Mouse (Mus musculus): ENCODE results near the gene Gucy1b1. TPM values are rescaled to one million over a fixed set of nuclear protein-coding genes. Genes with fewer than 3 reads are reported as not detected.

Gucy1b1 gene
- 8.4 and 9.7 TPM in 2 replicates for polyA plus RNA-seq (2014; fragmentation: Nextera tagmentation; extraction: Ambion mirVana)

DNA sequence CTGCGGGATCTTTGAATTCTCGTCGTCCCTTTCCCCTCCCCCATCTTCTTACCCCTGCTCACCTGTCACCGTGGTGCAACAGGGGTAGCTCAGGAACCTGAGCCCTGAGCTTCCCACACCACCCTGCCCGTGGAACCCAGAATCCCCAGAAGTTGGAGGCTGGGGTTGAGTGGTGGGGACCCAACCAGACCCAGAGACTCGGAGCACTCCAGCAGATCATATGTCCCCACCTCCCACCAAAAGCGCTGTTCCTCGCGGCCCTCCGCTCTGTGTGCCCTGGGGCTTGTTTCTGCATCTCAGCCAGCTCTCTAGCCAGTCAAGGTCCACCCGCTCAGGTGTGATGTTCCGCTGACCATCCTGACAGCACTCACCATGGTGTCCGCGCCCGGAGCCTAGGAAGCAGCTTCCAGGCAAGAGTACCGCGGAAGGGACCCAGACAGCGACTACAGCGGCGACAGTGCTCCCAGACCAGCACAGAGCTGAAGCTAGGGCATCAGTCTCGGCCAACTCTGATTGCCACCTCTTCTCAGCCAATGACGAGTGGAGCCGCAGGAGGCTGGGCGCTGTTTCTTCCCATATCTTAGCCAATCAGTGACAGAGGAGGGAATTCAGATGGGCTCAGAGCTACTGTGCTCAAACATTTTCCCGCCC, at the start of gene Gucy1b1:
Gene Gucy1b1 (minus strand): TSS at position 489 of the 651 bp plus-strand sequence.
- Histone ChIP-seq H3K4me2 (peak within 1 kb of the TSS; percentile 96), H3K36me3 (ENCODE audit: control insufficient read depth, insufficient read depth, low read length) (no peaks in the 10 kb centered on the region), H3K4me3 (ENCODE audit: low read depth, low read length) (peak within 1 kb of the TSS; percentile 43), H3K9me3 (ENCODE audit: control insufficient read depth, low read length) (no peaks in the 10 kb centered on the region), H3K9ac (ENCODE audit: low read length) (peak within 1 kb of the TSS; percentile 57), H3K4me1 (ENCODE audit: control insufficient read depth, insufficient read depth, low read length) (0 out of 2 replicates have a peak, but pooled peaks cover 2% of the 10 kb centered on the region), H3K27me3 (ENCODE audit: control insufficient read depth, insufficient read depth, low read length) (no peaks in the 10 kb centered on the region), H3K27ac (ENCODE audit: low read depth, low read length) (no peak within 1 kb of the TSS)
- peak; percentile 96 for DNase-seq (ENCODE audit: low spot score, missing footprints)
- WGBS, result 2% methylated on average over 25 of the region's 25 CpGs
- peak; percentile 98 for ATAC-seq (ENCODE audit: low FRiP score)

GRCm38 (mm10) chr3:82118916-82119315, 44.4 kb upstream of the Gucy1b1 start:
- WGBS, result 86% methylated on average over 1 of the region's 1 CpGs

GRCm38 (mm10) chr3:82112439-82112838, 38.0 kb upstream of the Gucy1b1 start:
- H3K9ac ChIP-seq (ENCODE audit: low read length), result no peak overlapping the region
- 82% methylated on average over 2 of the region's 2 CpGs for WGBS
- no peak for ATAC-seq (ENCODE audit: low FRiP score)
- no peak for DNase-seq (ENCODE audit: low spot score, missing footprints)
- no peak overlapping the region for H3K27ac ChIP-seq (ENCODE audit: low read depth, low read length)
- H3K4me2 ChIP-seq, result no peak overlapping the region
- no peaks in the 10 kb centered on the region for H3K4me1 ChIP-seq (ENCODE audit: control insufficient read depth, insufficient read depth, low read length)
- no peak overlapping the region for H3K4me3 ChIP-seq (ENCODE audit: low read depth, low read length)
- H3K9me3 ChIP-seq (ENCODE audit: control insufficient read depth, low read length), result no peaks in the 10 kb centered on the region
- no peaks in the 10 kb centered on the region for H3K27me3 ChIP-seq (ENCODE audit: control insufficient read depth, insufficient read depth, low read length)
- no peaks in the 10 kb centered on the region for H3K36me3 ChIP-seq (ENCODE audit: control insufficient read depth, insufficient read depth, low read length)

More at GRCm38 (mm10) chr3:82118916-82119315, 44.4 kb upstream of the Gucy1b1 start:
- Histone ChIP-seq H3K4me1 (ENCODE audit: control insufficient read depth, insufficient read depth, low read length) (no peaks in the 10 kb centered on the region), H3K4me3 (ENCODE audit: low read depth, low read length) (no peak overlapping the region), H3K27me3 (ENCODE audit: control insufficient read depth, insufficient read depth, low read length) (no peaks in the 10 kb centered on the region), H3K36me3 (ENCODE audit: control insufficient read depth, insufficient read depth, low read length) (no peaks in the 10 kb centered on the region), H3K9me3 (ENCODE audit: control insufficient read depth, low read length) (no peaks in the 10 kb centered on the region), H3K4me2 (no peak overlapping the region), H3K9ac (ENCODE audit: low read length) (no peak overlapping the region), H3K27ac (ENCODE audit: low read depth, low read length) (no peak overlapping the region)
- ATAC-seq (ENCODE audit: low FRiP score) (no peak), DNase-seq (ENCODE audit: low spot score, missing footprints) (no peak)

- Histone ChIP-seq H3K4me3 (ENCODE audit: low read depth, low read length) (no peak overlapping the region), H3K9me3 (ENCODE audit: control insufficient read depth, low read length) (no peaks in the 10 kb centered on the region), H3K27ac (ENCODE audit: low read depth, low read length) (no peak overlapping the region), H3K4me1 (ENCODE audit: control insufficient read depth, insufficient read depth, low read length) (no peaks in the 10 kb centered on the region), H3K9ac (ENCODE audit: low read length) (no peak overlapping the region), H3K36me3 (ENCODE audit: control insufficient read depth, insufficient read depth, low read length) (no peaks in the 10 kb centered on the region), H3K4me2 (no peak overlapping the region), H3K27me3 (ENCODE audit: control insufficient read depth, insufficient read depth, low read length) (no peaks in the 10 kb centered on the region)
- WGBS, result 87% methylated on average over 3 of the region's 3 CpGs
- no peak for DNase-seq (ENCODE audit: low spot score, missing footprints)
- ATAC-seq (ENCODE audit: low FRiP score), result no peak
Measured at GRCm38 (mm10) chr3:82111986-82112385, 37.5 kb upstream of the Gucy1b1 start.

GRCm38 (mm10) chr3:82108951-82109350, 34.5 kb upstream of the Gucy1b1 start:
- Histone ChIP-seq H3K4me3 (ENCODE audit: low read depth, low read length) (no peak overlapping the region), H3K36me3 (ENCODE audit: control insufficient read depth, insufficient read depth, low read length) (no peaks in the 10 kb centered on the region), H3K4me2 (no peak overlapping the region), H3K9ac (ENCODE audit: low read length) (no peak overlapping the region), H3K9me3 (ENCODE audit: control insufficient read depth, low read length) (no peaks in the 10 kb centered on the region), H3K4me1 (ENCODE audit: control insufficient read depth, insufficient read depth, low read length) (no peaks in the 10 kb centered on the region), H3K27ac (ENCODE audit: low read depth, low read length) (no peak overlapping the region), H3K27me3 (ENCODE audit: control insufficient read depth, insufficient read depth, low read length) (no peaks in the 10 kb centered on the region)
- ATAC-seq (ENCODE audit: low FRiP score), result no peak
- DNase-seq (ENCODE audit: low spot score, missing footprints), result no peak
- 90% methylated on average over 15 of the region's 15 CpGs for WGBS

DNA sequence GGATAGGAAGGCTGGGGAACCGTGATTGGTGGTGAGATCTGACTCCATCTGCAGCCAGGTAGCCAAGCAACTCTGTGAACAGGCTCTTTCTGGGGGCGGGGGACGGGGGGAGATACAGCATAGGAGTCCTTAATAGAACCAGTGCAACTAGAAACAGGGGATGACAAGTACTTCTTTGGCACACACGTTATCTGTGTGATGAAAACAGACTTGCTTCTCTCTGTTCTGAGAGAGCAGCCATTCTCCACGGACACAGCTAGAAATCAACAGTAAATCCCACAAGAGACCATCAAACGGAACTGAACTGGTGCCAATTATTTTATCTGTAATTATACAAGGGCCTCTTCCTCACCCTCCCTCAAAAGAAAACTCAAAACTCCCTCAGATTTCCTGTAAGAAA, 29.7 kb upstream of the Gucy1b1 start:
- Histone ChIP-seq H3K4me1 (ENCODE audit: control insufficient read depth, insufficient read depth, low read length) (no peaks in the 10 kb centered on the region), H3K9ac (ENCODE audit: low read length) (no peak overlapping the region), H3K9me3 (ENCODE audit: control insufficient read depth, low read length) (no peaks in the 10 kb centered on the region), H3K27ac (ENCODE audit: low read depth, low read length) (no peak overlapping the region), H3K36me3 (ENCODE audit: control insufficient read depth, insufficient read depth, low read length) (no peaks in the 10 kb centered on the region), H3K4me3 (ENCODE audit: low read depth, low read length) (no peak overlapping the region), H3K4me2 (no peak overlapping the region), H3K27me3 (ENCODE audit: control insufficient read depth, insufficient read depth, low read length) (no peaks in the 10 kb centered on the region)
- ATAC-seq (ENCODE audit: low FRiP score), result no peak
- DNase-seq (ENCODE audit: low spot score, missing footprints), result no peak
- 85% methylated on average over 6 of the region's 6 CpGs for WGBS

- ATAC-seq (ENCODE audit: low FRiP score) (no peak), DNase-seq (ENCODE audit: low spot score, missing footprints) (no peak)
- H3K4me2 ChIP-seq, result no peak overlapping the region
- H3K27ac ChIP-seq (ENCODE audit: low read depth, low read length), result no peak overlapping the region
- H3K27me3 ChIP-seq (ENCODE audit: control insufficient read depth, insufficient read depth, low read length), result no peaks in the 10 kb centered on the region
- H3K9ac ChIP-seq (ENCODE audit: low read length), result no peak overlapping the region
- no peaks in the 10 kb centered on the region for H3K9me3 ChIP-seq (ENCODE audit: control insufficient read depth, low read length)
- WGBS, result 83% methylated on average over 6 of the region's 6 CpGs
- no peak overlapping the region for H3K4me3 ChIP-seq (ENCODE audit: low read depth, low read length)
- H3K36me3 ChIP-seq (ENCODE audit: control insufficient read depth, insufficient read depth, low read length), result no peaks in the 10 kb centered on the region
- no peaks in the 10 kb centered on the region for H3K4me1 ChIP-seq (ENCODE audit: control insufficient read depth, insufficient read depth, low read length)
Measured at GRCm38 (mm10) chr3:82099127-82099526, 24.6 kb upstream of the Gucy1b1 start.

GRCm38 (mm10) chr3:82096801-82097200, 22.3 kb upstream of the Gucy1b1 start:
- Histone ChIP-seq H3K27ac (ENCODE audit: low read depth, low read length) (no peak overlapping the region), H3K27me3 (ENCODE audit: control insufficient read depth, insufficient read depth, low read length) (no peaks in the 10 kb centered on the region), H3K4me2 (no peak overlapping the region), H3K4me3 (ENCODE audit: low read depth, low read length) (no peak overlapping the region), H3K9me3 (ENCODE audit: control insufficient read depth, low read length) (no peaks in the 10 kb centered on the region), H3K36me3 (ENCODE audit: control insufficient read depth, insufficient read depth, low read length) (no peaks in the 10 kb centered on the region), H3K9ac (ENCODE audit: low read length) (no peak overlapping the region), H3K4me1 (ENCODE audit: control insufficient read depth, insufficient read depth, low read length) (no peaks in the 10 kb centered on the region)
- WGBS, result 74% methylated on average over 2 of the region's 2 CpGs
- no peak for ATAC-seq (ENCODE audit: low FRiP score)
- no peak for DNase-seq (ENCODE audit: low spot score, missing footprints)

- DNase-seq (ENCODE audit: low spot score, missing footprints), result no peak
- Histone ChIP-seq H3K4me2 (peak overlapping the region; percentile 96), H3K9me3 (ENCODE audit: control insufficient read depth, low read length) (no peaks in the 10 kb centered on the region), H3K4me3 (ENCODE audit: low read depth, low read length) (peak overlapping the region; percentile 43), H3K9ac (ENCODE audit: low read length) (peak overlapping the region; percentile 57), H3K27ac (ENCODE audit: low read depth, low read length) (no peak overlapping the region), H3K27me3 (ENCODE audit: control insufficient read depth, insufficient read depth, low read length) (no peaks in the 10 kb centered on the region), H3K4me1 (ENCODE audit: control insufficient read depth, insufficient read depth, low read length) (0 out of 2 replicates have a peak, but pooled peaks cover 2% of the 10 kb centered on the region), H3K36me3 (ENCODE audit: control insufficient read depth, insufficient read depth, low read length) (no peaks in the 10 kb centered on the region)
- peak; percentile 60 for ATAC-seq (ENCODE audit: low FRiP score)
- WGBS, result under 1% methylated on average over 34 of the region's 34 CpGs
Measured at GRCm38 (mm10) chr3:82073741-82074181, 728 bp downstream of the Gucy1b1 start.
